Mouse (Mus musculus): ENCODE data around the gene Cnga2.
"Not testable (repeated sequence)": the region's sequence is repeated elsewhere in the genome, so short reads cannot be mapped to it uniquely, and the experiment has no call there.

The Cnga2 gene

GRCm38 (mm10) chrX:71991549-71991948 is at the start of gene Cnga2:
Gene Cnga2, plus strand, starts transcription at chrX:71991849.
- no peak for DNase-seq (ENCODE audit: low read depth, low spot score)

GRCm38 (mm10) chrX:71946631-71947030 is 45.0 kb upstream of the Cnga2 start:
- peak; percentile 42 for DNase-seq (ENCODE audit: low read depth, low spot score)

- DNase-seq (ENCODE audit: low read depth, low spot score) = no peak
Measured at GRCm38 (mm10) chrX:71958366-71958765, 33.3 kb upstream of the Cnga2 start.

GRCm38 (mm10) chrX:71962073-71963051 is 29.3 kb upstream of the Cnga2 start, which contains the start of gene Prrg3:
Gene Prrg3, plus strand, starts transcription at chrX:71962624.
- peak; percentile 55 for DNase-seq (ENCODE audit: low read depth, low spot score)

- no peak for DNase-seq (ENCODE audit: low read depth, low spot score)
Measured at GRCm38 (mm10) chrX:71963275-71963912, 28.3 kb upstream of the Cnga2 start.

GRCm38 (mm10) chrX:71968216-71968615 is 23.4 kb upstream of the Cnga2 start:
- no peak for DNase-seq (ENCODE audit: low read depth, low spot score)

GRCm38 (mm10) chrX:71968816-71969215 is 22.8 kb upstream of the Cnga2 start:
- no peak for DNase-seq (ENCODE audit: low read depth, low spot score)

- no peak for DNase-seq (ENCODE audit: low read depth, low spot score)
Measured at GRCm38 (mm10) chrX:71971325-71971724, 20.3 kb upstream of the Cnga2 start.

GRCm38 (mm10) chrX:71972686-71973085 is 19.0 kb upstream of the Cnga2 start, which contains the start of gene Fate1:
Gene Fate1, plus strand, starts transcription at chrX:71972986.
- no peak for DNase-seq (ENCODE audit: low read depth, low spot score)

- DNase-seq (ENCODE audit: low read depth, low spot score) = not testable (repeated sequence)
Measured at GRCm38 (mm10) chrX:71977681-71978080, 14.0 kb upstream of the Cnga2 start.

- no peak for DNase-seq (ENCODE audit: low read depth, low spot score)
Measured at GRCm38 (mm10) chrX:71980443-71980842, 11.2 kb upstream of the Cnga2 start.

- no peak for DNase-seq (ENCODE audit: low read depth, low spot score)
Measured at GRCm38 (mm10) chrX:71981322-71981721, 10.3 kb upstream of the Cnga2 start.

- DNase-seq (ENCODE audit: low read depth, low spot score) = no peak
Measured at GRCm38 (mm10) chrX:71983205-71983604, 8.4 kb upstream of the Cnga2 start.

GRCm38 (mm10) chrX:71983775-71984174 is 7.9 kb upstream of the Cnga2 start:
- peak; percentile 25 for DNase-seq (ENCODE audit: low read depth, low spot score)

GRCm38 (mm10) chrX:71995972-71996371 is 4.3 kb downstream of the Cnga2 start:
- no peak for DNase-seq (ENCODE audit: low read depth, low spot score)

- DNase-seq (ENCODE audit: low read depth, low spot score) = no peak
Measured at GRCm38 (mm10) chrX:72009930-72010329, 18.3 kb downstream of the Cnga2 start.

GRCm38 (mm10) chrX:72012236-72012635 is 20.6 kb downstream of the Cnga2 start:
- DNase-seq (ENCODE audit: low read depth, low spot score) = no peak

- peak; percentile 10 for DNase-seq (ENCODE audit: low read depth, low spot score)
Measured at GRCm38 (mm10) chrX:72012804-72013203, 21.2 kb downstream of the Cnga2 start.

GRCm38 (mm10) chrX:72022241-72022640 is 30.6 kb downstream of the Cnga2 start:
- no peak for DNase-seq (ENCODE audit: low read depth, low spot score)

- DNase-seq (ENCODE audit: low read depth, low spot score) = peak; percentile 31
Measured at GRCm38 (mm10) chrX:72022750-72023398, 31.2 kb downstream of the Cnga2 start.

- DNase-seq (ENCODE audit: low read depth, low spot score) = no peak
Measured at GRCm38 (mm10) chrX:72023542-72023941, 31.9 kb downstream of the Cnga2 start.

- no peak for DNase-seq (ENCODE audit: low read depth, low spot score)
Measured at GRCm38 (mm10) chrX:72044056-72044455, 52.4 kb downstream of the Cnga2 start.

Data from ES-CJ7 (cell line).